Mouse (Mus musculus) erythroblast, embryonic 14.5 days (primary cell): ENCODE results near the gene Xrcc1.

Source experiments
- GATA1 ChIP-seq: IDR thresholded peaks from 2 replicates; pipeline ENCODE4 v1.6.1; 2012; ENCODE audit warnings: low read length, inconsistent platforms, mixed read lengths
- TAL1 ChIP-seq: IDR thresholded peaks from 3 replicates; pipeline ENCODE4 v1.6.1; 2012; ENCODE audit warnings: low read length, inconsistent platforms, mixed read lengths

GRCm38 (mm10) chr7:24561450-24561849 lies 15.4 kb downstream of the Xrcc1 start:
- no peak for TF ChIP-seq TAL1
- TF ChIP-seq GATA1: no peak
